Mouse (Mus musculus) forebrain, embryonic 12.5 days (tissue): ENCODE measurements around the gene Slit3. TPM values are rescaled to one million over a fixed set of nuclear protein-coding genes. Genes with fewer than 3 reads are reported as not detected.
A peak's percentile ranks its signal among the peaks of the same experiment; 100 is the strongest.

Experiments used
- ATAC-seq: fragments of 200-750 bp; cut with Nextera tagmentation; 2 replicates; pipeline ENCODE4 v1.8.0; 2017; ENCODE audit warnings: moderate TSS enrichment; ENCODE audit not compliant: low FRiP score
- H3K27ac ChIP-seq: fragments of 300-500 bp; sonication (generic); 2 replicates; pipeline ENCODE4 v1.5.1; 2016; ENCODE audit warnings: mild to moderate bottlenecking
- H3K27me3 ChIP-seq: fragments of 300-500 bp; sonication (generic); 2 replicates; pipeline ENCODE4 v1.6.1; 2016; ENCODE audit warnings: mild to moderate bottlenecking
- H3K36me3 ChIP-seq: fragments of 300-500 bp; sonication (generic); replicated peaks from 2 replicates; pipeline ENCODE4 v1.6.1; 2016; ENCODE audit warnings: mild to moderate bottlenecking
- H3K4me1 ChIP-seq: fragments of 300-500 bp; sonication (generic); 2 replicates; pipeline ENCODE4 v1.6.1; 2016
- H3K4me2 ChIP-seq: fragments of 300-500 bp; sonication (generic); 2 replicates; pipeline ENCODE4 v1.6.1; 2016; ENCODE audit warnings: mild to moderate bottlenecking, moderate library complexity
- H3K4me3 ChIP-seq: fragments of 300-500 bp; sonication (generic); replicated peaks from 2 replicates; pipeline ENCODE4 v1.5.1; 2016; ENCODE audit warnings: mild to moderate bottlenecking
- H3K9ac ChIP-seq: fragments of 300-500 bp; sonication (generic); 2 replicates; pipeline ENCODE4 v1.6.1; 2016; ENCODE audit warnings: mild to moderate bottlenecking
- H3K9me3 ChIP-seq: fragments of 300-500 bp; sonication (generic); 2 replicates; pipeline ENCODE4 v1.6.1; 2016
- WGBS: fragments of 180-500 bp; shearing (Covaris S2); methylation state at CpG from one replicate; pipeline ENCODE4 v1.1.7; 2016; 5-methylcytosine and 5-hydroxymethylcytosine counted together
- polyA plus RNA-seq: library from polyadenylated mRNA; unstranded; fragments of >200 nt; fragmentation: Nextera tagmentation; extraction: Ambion mirVana; gene quantifications from 2 replicates; pipeline ENCODE4 v1.2.1, GENCODE M21; 2016

The Slit3 gene
- polyA plus RNA-seq, 1 experiment from 2014 or later: 6.3 TPM

DNA sequence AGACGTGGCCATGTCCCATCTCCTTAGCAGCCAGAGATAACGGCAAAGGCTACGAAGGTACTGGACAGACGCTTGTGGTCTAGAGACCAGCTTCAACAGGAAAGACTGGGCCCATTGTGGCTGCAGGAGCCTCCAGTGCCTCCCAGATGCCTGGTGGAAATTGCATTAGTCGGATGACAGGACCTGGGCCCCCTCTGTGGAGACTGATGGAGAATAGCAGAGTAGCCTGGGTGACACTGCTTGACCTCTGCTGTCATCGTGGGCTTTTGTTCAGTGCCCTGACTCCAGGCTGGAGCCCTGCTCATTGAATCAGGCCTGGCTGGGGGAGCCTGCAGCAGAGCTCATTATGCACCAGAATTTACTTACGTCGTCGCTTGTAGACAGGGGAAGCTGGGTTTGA is 384.8 kb downstream of the Slit3 start:
- Histone ChIP-seq H3K36me3 (no peaks in the 10 kb centered on the region), H3K4me2 (no peak overlapping the region), H3K9ac (no peak overlapping the region), H3K4me3 (no peak overlapping the region), H3K4me1 (peaks cover 81% of the 10 kb centered on the region), H3K27me3 (peaks cover 65% of the 10 kb centered on the region), H3K9me3 (no peaks in the 10 kb centered on the region), H3K27ac (no peak overlapping the region)
- ATAC-seq: peak; percentile 42; the same call in 1 of the 2 replicates
- WGBS: 14% methylated on average over 9 of the region's 9 CpGs

DNA sequence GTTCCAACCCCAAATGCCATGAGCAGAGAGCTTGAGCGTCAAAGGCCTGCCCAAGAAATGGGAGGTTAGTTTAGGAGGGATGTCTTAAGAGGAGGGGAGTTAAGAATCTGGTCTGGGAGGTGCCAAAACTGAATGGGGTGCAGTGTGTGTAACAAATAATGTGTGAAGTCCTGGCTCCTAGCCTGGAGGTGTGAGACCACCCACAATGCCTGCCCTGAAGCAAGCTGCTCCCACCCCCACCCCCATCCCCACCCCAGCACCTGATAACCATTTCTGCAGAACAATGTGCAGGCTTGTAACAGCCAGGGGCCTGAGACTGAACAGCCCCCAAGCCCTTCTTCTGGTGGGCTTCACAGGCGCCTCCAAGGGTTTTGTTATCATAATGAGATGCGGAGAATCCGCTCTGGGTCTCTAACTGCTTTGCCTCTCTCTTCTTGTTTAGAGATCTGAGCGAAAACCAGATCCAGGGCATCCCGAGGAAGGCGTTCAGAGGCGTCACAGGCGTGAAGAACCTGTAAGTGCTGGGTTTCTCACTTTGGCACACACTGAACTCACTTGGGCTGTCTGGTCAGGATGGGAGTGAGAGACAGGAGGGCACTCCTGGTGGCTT is 386.9 kb downstream of the Slit3 start:
- Histone ChIP-seq H3K27ac (no peak overlapping the region), H3K4me3 (no peak overlapping the region), H3K27me3 (peaks cover 62% of the 10 kb centered on the region), H3K4me1 (peaks cover 83% of the 10 kb centered on the region), H3K36me3 (no peaks in the 10 kb centered on the region), H3K9me3 (no peaks in the 10 kb centered on the region), H3K4me2 (no peak overlapping the region), H3K9ac (no peak overlapping the region)
- ATAC-seq: no peak
- WGBS: 23% methylated on average over 9 of the region's 9 CpGs

DNA sequence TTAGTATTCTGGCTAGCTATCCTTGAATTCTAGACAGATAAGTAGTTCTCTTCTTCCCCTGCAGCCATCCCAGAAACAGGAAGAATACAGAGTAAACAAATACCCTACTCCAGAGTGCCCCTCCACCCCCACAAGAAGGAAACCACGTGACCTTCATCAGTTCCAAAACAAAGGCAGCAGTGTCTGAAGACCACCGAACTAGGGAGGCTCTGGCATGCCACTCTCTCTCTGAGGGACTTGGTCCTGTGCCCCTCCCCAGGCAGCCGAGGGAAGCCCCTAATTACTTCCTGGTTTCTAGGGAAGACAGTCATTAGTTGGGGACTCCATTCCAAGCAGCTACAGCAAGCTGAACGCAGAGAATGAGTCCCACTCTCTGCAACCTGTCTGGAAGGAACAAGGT is 391.7 kb downstream of the Slit3 start:
- 2% methylated on average over 4 of the region's 4 CpGs for WGBS
- Histone ChIP-seq H3K9me3 (no peaks in the 10 kb centered on the region), H3K4me3 (no peak overlapping the region), H3K4me2 (peak overlapping the region; percentile 15; the same call in 1 of the 2 replicates), H3K4me1 (peaks cover 51% of the 10 kb centered on the region), H3K9ac (no peak overlapping the region), H3K27me3 (peaks cover 48% of the 10 kb centered on the region), H3K27ac (0 out of 2 replicates have a peak overlapping the region, but pooled peaks have one; percentile 21), H3K36me3 (no peaks in the 10 kb centered on the region)
- ATAC-seq: peak; percentile 55; the same call in 1 of the 2 replicates

DNA sequence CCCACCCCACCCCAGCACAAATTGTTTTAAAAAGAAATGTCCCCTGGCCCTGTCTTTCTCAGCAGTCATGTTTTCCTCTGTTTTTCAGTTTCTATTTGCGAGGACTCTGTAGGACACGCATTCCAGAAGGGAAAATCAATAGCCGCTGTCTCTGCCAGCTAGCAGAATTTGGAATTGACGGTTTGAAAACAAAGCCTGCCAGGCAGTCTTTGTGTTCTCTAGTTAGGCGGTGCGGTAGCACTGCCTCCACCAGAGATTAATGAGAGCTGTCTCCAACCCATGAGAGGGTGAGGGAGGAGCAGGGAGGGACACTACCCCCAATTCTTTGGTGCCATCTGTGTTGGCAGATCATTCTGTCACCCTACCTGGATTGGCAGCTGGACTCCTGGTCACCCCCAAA is 392.3 kb downstream of the Slit3 start:
- H3K4me3 ChIP-seq: no peak overlapping the region
- H3K4me2 ChIP-seq: peak overlapping the region; percentile 15
- no peaks in the 10 kb centered on the region for H3K9me3 ChIP-seq
- 3% methylated on average over 6 of the region's 6 CpGs for WGBS
- peaks cover 42% of the 10 kb centered on the region for H3K27me3 ChIP-seq
- no peaks in the 10 kb centered on the region for H3K36me3 ChIP-seq
- no peak overlapping the region for H3K9ac ChIP-seq
- peaks cover 45% of the 10 kb centered on the region for H3K4me1 ChIP-seq
- ATAC-seq: peak; percentile 35; the same call in 1 of the 2 replicates
- H3K27ac ChIP-seq: no peak overlapping the region; the same call in 1 of the 2 replicates

DNA sequence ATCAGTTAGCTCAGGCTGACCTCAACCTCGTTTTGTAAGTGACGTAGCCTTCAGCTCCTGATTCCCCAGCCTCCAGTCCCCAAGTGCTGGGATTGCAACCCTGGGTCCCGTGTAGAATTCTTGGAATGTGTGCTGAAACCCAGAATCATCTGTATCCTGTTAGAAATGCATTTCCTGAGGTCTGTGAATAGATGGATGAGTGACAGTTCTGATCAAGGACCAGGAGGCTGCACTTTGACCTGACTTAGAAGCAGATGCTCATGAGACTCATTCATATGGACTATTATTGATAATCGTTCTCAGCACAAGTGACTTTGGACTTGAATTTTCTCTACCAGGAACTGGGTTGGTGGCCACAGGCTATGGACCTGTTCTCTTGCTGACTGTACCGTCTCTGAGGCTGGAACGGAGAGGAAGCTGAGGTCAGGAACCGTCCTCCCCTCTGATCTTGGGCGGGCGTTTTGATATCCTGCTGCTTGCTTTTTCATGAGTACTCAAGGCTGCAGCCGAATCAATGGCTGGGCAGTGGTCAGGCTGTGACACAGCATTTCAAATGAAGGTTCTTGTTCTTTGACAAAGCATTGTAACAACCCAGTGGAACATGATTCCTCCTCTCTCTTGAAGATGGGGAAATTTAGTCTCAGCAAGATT is 401.9 kb downstream of the Slit3 start:
- H3K4me1 ChIP-seq: peaks cover 32% of the 10 kb centered on the region
- no peak for ATAC-seq
- no peaks in the 10 kb centered on the region for H3K36me3 ChIP-seq
- H3K9ac ChIP-seq: no peak overlapping the region
- H3K27ac ChIP-seq: no peak overlapping the region
- 41% methylated on average over 10 of the region's 10 CpGs for WGBS
- peaks cover 25% of the 10 kb centered on the region for H3K27me3 ChIP-seq
- no peak overlapping the region for H3K4me3 ChIP-seq
- H3K4me2 ChIP-seq: no peak overlapping the region
- no peaks in the 10 kb centered on the region for H3K9me3 ChIP-seq

DNA sequence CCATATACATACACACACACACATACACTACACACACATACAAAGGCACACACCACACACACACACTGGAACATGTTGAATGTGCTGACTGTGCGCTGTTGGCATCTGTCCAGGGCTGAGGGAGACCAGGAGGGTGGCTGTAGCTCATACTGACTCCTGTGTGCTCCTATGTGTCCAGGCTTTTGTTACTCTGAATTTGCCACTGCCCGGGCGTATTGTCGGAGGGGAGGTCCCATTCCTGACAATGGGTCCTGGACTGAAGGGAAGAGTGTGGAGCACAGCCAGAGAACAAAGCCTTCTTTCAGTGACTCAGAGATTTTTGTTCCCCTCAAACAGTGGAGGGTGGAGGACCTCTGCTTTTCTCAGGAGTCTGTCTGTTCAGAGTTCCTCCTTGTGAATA is 402.7 kb downstream of the Slit3 start:
- ATAC-seq: no peak; the same call in 1 of the 2 replicates
- Histone ChIP-seq H3K9ac (no peak overlapping the region), H3K4me3 (no peak overlapping the region), H3K9me3 (no peaks in the 10 kb centered on the region), H3K27me3 (peaks cover 25% of the 10 kb centered on the region), H3K4me2 (no peak overlapping the region), H3K4me1 (peaks cover 40% of the 10 kb centered on the region), H3K36me3 (no peaks in the 10 kb centered on the region), H3K27ac (no peak overlapping the region)
- WGBS: 21% methylated on average over 4 of the region's 4 CpGs

DNA sequence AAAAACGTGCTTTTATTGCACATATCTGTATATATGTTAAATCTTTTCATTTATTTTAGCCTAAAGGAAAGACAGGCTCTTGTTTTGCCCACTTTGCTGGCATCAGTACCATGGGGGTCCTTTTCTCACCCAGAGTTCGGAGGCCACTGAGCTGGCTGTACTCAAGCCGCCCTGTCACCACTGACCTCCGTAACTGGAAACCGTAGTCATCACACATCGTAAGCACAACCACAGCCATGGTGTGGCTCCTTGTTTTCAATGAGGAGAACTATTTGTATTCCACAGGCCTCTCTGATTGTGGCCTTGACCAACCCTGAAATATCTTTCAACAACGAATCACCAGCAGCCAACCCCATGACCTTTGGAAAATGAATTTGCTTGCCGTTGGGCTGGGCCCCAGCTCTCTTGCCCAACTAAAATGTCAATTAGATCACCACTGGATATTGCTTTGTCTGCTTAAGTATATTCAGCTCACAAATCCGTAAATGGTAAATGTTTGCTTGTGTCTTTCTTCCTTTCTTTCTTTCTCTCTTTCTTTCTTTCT is 405.3 kb downstream of the Slit3 start:
- no peak overlapping the region for H3K9ac ChIP-seq
- ATAC-seq: no peak
- no peaks in the 10 kb centered on the region for H3K9me3 ChIP-seq
- no peak overlapping the region for H3K4me3 ChIP-seq
- no peak overlapping the region for H3K27ac ChIP-seq
- H3K36me3 ChIP-seq: no peaks in the 10 kb centered on the region
- WGBS: 81% methylated on average over 9 of the region's 9 CpGs
- H3K4me1 ChIP-seq: peaks cover 40% of the 10 kb centered on the region
- no peak overlapping the region for H3K4me2 ChIP-seq
- peaks cover 36% of the 10 kb centered on the region for H3K27me3 ChIP-seq

DNA sequence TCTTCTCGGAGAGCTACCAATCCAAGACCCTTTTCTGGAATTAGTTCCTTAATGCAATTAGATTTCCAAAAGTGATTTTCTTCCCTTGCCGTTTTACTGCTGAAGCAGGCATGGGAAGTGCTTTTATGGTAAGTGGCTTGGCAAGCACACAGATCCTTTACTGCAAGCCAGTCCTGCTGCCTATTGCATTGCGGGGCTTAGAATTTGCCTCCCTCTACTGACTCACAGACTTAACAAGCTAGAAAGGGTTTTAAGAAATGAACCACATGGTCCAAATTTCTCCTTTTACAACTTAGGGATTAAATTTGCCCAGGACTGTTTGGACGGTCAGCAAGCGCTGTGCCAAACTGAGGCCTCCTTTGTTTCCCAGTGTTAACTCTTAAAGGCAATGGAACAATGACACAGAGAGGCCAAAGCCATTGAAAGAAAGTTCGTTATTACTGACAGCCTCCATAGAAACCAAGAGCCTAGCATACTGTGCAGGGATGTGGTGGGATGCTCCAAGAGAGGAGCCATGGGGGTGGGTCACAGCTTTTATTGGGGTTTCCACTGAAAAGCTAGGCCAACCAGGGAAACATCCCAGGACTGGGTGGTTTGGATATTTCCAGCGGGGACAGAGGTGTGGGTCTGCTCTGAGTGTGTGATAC is 406.9 kb downstream of the Slit3 start:
- Histone ChIP-seq H3K27me3 (peaks cover 44% of the 10 kb centered on the region), H3K4me2 (no peak overlapping the region), H3K27ac (peak overlapping the region; percentile 33), H3K4me1 (peaks cover 40% of the 10 kb centered on the region), H3K9ac (no peak overlapping the region), H3K36me3 (no peaks in the 10 kb centered on the region), H3K4me3 (no peak overlapping the region), H3K9me3 (no peaks in the 10 kb centered on the region)
- peak; percentile 68 for ATAC-seq
- WGBS: 14% methylated on average over 7 of the region's 7 CpGs

DNA sequence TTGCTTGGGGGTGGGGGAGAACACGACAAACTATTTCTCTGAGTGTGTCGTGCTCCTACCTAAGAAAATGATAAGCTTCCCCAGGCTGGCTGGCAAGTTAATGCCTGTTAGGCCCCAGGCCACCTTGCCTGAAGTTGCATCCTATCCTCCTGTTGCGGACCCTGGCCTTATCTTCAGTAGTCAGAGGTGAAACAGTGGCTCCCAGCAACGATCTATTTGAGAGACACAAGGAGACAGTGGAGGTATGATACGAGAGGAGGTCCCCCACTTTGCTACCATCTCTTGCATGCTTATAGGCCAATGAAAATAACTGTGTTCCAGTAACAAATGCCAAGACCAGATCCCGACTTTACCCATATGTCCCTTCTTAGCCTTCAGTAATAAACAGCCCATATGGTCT is 414.0 kb downstream of the Slit3 start:
- H3K9me3 ChIP-seq: no peaks in the 10 kb centered on the region
- H3K9ac ChIP-seq: no peak overlapping the region
- 81% methylated on average over 6 of the region's 6 CpGs for WGBS
- no peak overlapping the region for H3K4me2 ChIP-seq
- H3K27me3 ChIP-seq: peaks cover 73% of the 10 kb centered on the region
- no peaks in the 10 kb centered on the region for H3K36me3 ChIP-seq
- H3K4me3 ChIP-seq: no peak overlapping the region
- no peak overlapping the region for H3K27ac ChIP-seq
- H3K4me1 ChIP-seq: peaks cover 25% of the 10 kb centered on the region
- no peak for ATAC-seq

DNA sequence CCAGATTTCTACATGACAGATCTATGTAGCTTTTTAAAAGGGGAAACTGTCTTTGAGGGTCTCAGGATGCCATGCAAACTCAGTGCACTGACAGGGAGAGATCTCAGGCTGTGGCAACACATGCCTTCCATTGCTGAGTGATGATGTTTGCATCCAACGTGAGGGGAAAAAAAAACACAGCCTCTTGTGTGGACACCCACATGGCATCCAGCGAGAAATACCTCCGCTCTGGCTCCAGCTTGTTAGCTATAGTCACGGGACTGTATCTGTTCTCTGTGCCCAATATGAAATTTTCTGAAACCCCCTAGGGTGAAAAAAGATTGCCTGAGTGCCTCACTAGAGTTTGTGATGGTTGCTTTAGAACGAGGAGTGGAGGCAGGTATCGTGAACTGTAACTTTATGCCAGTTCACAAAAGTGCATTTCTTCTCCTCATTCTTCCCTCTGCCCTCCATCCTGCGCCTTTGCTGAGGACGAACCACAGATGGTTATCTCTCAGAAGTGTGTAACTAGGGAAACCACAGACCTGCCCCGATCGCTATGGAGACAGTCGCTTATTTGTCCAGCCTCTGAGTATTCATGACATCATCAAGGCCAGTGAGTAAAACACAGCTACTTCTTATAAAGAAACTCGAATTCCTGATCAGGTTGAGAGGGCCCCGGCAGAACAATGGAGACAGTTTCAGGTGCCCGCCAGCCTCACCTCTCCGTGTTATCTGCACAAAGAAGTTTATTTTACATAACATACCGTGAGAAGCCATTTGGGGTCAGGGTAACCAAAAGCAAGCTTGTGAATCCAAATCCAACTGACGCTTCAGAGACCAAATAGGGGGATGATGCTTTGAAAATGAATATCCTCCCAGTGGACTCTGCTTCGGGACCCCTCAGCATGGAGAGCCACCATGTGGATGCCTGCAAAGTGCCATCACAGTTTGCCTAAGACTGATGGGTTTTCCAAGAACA is 416.4 kb downstream of the Slit3 start:
- Histone ChIP-seq H3K4me3 (no peak overlapping the region), H3K9ac (no peak overlapping the region), H3K36me3 (no peaks in the 10 kb centered on the region), H3K27me3 (peaks cover 70% of the 10 kb centered on the region), H3K27ac (no peak overlapping the region), H3K4me1 (peaks cover 37% of the 10 kb centered on the region), H3K9me3 (no peaks in the 10 kb centered on the region), H3K4me2 (peak overlapping the region; percentile 25)
- ATAC-seq: peak; percentile 69; the same call in 1 of the 2 replicates
- WGBS: 38% methylated on average over 18 of the region's 18 CpGs

DNA sequence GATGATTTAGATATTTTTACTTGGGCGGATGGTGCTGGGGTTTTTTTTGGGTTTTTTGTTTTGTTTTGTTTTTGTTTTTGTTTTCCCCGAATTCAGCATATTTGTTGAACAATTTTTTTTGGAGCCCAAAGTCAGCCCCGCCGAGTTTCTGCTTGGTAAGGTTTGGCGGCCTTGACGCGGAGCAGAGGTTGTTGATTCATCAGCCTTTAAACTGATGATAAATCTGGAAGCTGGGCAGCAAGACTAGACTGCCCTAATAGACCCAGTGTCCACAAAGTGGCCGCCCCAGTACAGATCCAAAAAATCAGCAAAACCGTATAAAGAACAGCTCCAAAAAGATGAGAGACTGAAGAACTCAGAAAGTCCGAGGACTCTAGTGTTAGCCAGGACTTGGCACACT is 421.7 kb downstream of the Slit3 start:
- H3K36me3 ChIP-seq: no peaks in the 10 kb centered on the region
- no peak for ATAC-seq
- peaks cover 37% of the 10 kb centered on the region for H3K4me1 ChIP-seq
- no peak overlapping the region for H3K9ac ChIP-seq
- H3K4me3 ChIP-seq: no peak overlapping the region
- WGBS: 93% methylated on average over 10 of the region's 10 CpGs
- no peak overlapping the region for H3K27ac ChIP-seq
- no peak overlapping the region for H3K4me2 ChIP-seq
- H3K27me3 ChIP-seq: peaks cover 80% of the 10 kb centered on the region
- H3K9me3 ChIP-seq: no peaks in the 10 kb centered on the region
